Mouse (Mus musculus) right cerebral cortex, postnatal 25 days (tissue): ENCODE results near the gene Tmem198.

Experiments
- DNase-seq: peaks from one replicate; pipeline ENCODE4 v3.0.0; 2022

Gene Tmem198

DNA sequence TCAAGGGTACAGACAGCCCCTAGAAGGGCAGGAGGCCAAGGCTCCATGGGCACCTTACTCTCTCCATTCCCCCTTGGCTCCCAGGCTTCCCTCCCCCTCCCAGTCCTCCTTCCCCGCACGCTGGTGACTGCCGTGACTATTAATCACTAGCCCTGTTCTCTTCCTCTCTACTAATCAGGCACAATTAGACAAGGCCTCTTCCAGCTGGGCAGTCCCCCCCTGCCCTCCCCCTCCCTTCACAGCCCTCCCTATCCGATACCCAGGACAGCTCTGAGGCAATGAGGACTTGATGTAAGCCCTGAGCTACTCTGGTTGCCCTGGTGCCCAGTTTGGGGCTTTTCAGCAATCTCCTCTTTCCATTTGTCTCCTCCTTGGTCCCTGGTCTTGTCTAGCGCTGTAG, 23.4 kb upstream of the Tmem198 start:
- no peak for DNase-seq

DNA sequence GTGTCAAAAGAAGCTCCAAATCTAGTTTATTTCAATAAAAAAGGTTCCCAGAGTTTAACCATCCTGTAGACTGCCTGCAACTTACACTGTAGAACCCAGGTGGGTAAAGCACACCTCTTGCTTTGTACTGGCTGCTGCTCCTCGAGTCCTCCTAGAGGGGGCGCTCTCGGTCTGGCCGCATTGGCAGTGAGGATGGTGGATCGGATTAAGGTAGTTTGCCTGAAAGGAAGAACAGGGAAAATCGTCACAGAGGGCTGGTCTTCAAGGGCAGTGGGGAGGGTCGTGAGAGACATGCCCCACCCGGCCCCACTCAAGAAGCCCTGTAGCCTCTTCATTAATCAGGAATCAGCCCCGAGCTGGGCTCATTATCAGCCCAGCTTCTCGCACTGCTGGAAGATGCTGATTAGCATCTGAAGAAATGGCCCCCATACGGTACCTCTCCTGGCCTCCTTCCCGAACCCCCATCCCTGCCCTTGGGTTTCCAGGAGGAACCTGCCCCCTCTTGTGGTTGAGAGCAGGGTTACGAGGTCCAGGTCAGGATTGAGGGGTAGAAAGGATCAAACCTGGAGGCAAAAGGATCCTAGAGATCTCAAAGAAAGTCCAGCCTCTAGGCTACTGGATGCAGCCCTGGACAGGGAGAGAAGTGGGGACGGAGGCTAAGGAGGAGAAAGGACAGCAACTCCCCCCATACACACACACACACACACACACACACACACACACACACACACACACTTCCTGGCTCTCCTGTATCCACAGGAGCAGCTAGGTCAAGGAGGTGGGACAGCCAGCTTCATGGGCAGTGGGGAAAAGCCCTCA, 22.4 kb upstream of the Tmem198 start:
- DNase-seq: no peak

DNA sequence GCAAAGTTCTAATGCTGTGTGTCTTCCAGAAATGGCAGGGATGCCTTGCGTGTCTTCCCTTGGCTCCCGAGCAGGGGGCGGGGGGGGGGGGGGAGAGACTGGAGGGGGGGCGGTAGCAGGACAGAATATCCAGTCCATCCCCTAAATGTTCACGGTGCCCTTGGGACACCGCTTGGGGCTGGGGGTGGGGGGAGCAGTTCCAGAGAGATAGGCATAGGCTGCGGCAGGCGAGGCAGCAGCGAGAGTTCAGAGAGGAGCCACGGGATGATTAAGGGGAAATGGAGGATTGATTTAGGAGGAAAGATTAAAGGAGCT, 21.7 kb upstream of the Tmem198 start:
- DNase-seq: no peak

DNA sequence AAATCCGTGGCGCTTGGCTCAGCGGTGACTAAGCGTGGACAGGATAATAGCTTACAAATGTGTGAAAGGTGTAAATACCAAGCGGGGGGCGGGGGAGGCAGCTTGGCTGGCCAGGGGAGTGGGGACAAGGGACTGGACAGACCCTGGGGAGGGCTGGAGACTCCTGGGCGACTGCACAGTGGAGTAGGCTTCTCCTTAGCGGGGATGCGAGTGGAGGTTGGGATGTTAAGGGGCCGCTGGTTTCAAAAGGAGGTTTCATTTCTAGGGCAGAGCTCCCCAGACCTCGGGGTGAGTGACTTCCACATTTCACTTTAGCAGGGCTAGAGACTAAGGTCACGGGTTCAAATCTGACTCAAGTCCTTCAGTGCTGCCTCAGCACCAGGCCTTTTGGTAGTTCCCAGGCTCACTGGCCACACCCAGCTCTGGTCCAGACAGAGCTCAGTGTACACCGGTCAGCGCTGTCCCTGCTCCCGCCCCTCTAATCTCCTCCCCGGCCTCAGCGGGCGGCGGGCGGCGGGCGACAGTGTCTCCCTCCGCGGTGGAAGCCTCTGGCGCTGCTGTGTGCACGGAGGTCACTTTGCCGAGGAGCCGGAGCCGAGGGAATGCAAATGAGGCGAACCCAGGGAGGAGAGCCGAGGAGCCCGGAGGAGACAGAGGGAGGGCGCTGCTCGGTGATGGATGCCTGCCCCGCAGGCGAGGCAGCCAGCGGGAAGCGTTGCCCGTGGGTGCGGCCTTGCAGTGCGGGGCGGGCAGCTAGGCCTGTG, 21.1 kb upstream of the Tmem198 start:
- DNase-seq: peak; percentile 72

DNA sequence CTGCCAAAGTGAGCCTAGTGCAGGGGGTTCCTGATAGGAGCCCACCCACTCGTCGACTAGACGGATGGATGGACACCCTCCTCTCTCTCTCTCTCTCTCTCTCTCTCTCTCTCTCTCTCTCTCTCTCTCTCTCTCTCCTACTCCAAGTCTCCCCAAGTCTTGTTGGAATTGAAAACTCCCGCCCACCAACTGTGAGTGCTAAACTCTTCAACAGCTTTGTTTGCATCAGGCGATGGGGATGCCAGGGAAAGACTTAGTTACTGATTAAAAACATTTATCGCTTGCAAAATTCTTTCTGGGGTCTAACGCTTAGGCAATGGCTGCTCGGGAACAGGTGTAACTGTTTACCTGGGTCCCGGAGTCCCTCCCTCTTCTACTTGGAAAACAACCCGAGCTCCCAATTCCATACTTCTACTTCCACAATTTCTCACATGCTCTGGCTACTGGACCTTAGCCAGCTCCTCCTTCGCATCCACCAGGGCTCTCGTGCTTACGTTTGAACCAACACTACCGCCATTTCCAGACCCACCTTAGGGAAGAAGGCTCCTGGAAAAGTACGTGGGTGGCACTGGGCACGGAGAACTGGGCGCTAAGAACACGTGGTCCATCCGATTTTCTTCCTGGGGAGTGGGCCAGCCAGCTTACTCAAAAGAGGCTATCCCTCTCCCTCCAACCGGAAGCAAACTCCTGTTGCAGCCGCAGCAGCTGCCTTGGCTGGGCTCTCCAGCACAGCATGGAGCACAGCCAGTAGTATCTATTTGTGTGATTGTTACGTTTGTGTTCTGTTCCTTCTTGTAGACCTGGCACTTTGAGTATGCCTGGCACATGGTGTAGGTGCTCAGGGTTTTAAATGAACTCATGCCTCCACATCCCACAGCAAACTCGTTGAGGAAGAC, 20.3 kb upstream of the Tmem198 start:
- peak; percentile 82 for DNase-seq

GRCm38 (mm10) chr1:75460297-75460696, 19.0 kb upstream of the Tmem198 start:
- no peak for DNase-seq

DNA sequence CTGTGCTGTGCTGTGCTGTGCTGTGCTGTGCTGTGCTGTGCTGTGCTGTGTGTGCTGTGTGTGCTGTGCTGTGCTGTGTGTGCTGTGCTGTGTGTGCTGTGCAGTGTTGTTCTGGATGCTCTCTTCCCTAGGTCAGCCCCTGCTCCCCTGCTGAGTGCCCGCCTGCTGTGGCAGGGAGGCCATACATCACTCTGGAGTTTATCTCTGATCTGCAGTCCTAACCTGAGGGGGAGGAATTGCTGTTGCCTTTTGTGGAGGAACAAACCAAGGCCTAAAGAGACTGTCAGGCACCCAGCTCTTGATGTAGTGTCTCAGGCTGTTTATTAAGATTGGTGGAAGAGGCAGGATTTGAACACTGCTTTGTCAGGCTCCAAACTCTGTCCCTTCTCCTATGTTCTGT, 16.7 kb upstream of the Tmem198 start:
- no peak for DNase-seq

DNA sequence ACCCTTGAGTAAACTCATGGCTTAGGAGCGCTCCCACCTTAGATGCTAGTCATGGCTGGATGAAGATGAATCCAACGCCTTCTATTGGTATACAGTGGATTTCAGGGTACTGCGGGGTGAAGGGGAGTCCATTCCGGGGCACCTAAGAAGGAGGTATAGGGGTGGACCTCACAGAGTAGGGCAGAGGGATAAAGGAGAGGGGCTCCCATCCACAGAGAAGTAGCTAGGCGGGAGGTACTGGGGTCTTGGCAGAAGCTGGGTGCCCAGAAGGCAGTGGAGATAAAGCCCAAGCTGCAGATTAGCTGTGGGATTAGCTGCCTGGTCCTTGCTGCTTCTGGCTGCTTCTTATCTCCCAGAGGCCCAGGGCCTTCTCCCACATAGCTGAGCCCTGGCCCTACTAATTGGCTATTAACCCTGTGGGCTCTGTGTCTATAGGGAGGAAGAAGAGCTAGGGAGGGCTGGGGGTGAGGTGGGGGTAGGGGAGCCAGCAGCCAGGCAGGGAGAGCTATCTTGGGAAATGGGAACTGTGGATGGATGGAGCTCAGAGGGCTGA, 15.6 kb upstream of the Tmem198 start:
- DNase-seq: no peak

GRCm38 (mm10) chr1:75467215-75467927, 12.0 kb upstream of the Tmem198 start:
- DNase-seq: peak; percentile 81

GRCm38 (mm10) chr1:75469287-75469825, 10.0 kb upstream of the Tmem198 start:
- DNase-seq: no peak

DNA sequence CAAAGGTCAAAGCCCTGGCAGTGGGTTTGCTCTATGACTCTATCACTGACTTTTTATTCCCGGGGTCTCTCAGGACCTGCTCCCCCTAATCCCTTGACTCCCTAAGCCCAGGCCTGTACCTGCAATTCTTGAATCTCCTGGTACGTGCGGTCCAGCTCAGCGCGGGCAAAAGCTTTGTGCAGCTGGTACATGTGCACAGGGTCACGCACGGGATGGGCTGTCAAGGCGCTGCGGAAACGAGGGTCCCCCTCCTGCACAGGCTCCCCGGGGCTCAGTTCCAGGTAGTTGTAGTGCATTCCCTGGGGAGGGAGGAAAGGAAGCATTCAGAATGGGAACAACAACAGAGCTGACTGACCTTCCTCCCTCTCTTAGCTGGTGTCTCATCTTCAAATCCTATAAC, 2.9 kb upstream of the Tmem198 start:
- no peak for DNase-seq

GRCm38 (mm10) chr1:75477264-75477965, 1.9 kb upstream of the Tmem198 start:
- peak; percentile 85 for DNase-seq

GRCm38 (mm10) chr1:75477966-75478290, 1.4 kb upstream of the Tmem198 start:
- no peak for DNase-seq

GRCm38 (mm10) chr1:75478497-75478896, 835 bp upstream of the Tmem198 start:
- DNase-seq: no peak

DNA sequence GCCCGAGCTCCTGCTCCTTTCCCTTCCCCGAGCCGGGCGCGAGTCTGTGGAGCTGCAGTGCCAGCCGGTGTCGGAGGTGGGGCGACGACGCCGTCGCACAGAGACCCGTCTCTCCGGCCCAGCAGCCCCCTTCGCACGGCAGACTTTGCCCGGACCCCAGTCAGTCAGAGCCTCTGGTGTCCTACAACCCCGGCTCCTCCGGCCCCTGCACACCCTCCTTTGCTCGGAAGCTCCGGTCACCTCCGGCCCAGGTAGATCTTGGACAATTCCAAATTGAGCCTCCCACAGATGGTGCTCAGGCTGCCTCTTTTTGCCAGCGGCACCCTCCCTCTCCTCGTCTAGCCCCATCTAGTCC, 280 bp downstream of the Tmem198 start:
- no peak for DNase-seq

GRCm38 (mm10) chr1:75480036-75480435, 704 bp downstream of the Tmem198 start:
- DNase-seq: no peak

DNA sequence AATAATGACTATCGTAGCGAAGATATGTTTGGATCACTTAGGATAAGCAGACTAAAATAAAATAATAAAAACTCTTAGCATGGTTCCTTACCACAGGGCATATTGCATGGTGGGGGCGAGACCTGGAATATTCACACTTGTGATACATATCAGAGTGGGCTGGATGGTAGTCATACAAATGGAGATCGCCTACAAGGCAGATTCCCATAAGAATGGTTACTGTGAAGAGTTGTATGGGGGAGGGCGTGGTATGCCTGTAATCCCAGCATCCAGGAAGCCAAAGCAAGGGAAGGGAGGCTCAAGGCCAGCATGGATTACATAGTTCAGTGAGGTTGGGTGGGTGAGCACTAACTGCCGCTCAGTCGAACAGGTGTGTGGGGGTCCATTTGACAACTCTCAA, 1.4 kb downstream of the Tmem198 start:
- DNase-seq: no peak

- DNase-seq: no peak
These were observed 7.2 kb downstream of the Tmem198 start for GRCm38 (mm10) chr1:75486561-75486960.

GRCm38 (mm10) chr1:75487040-75487404, 7.7 kb downstream of the Tmem198 start:
- DNase-seq: no peak

- DNase-seq: peak; percentile 68
These were observed 8.3 kb downstream of the Tmem198 start for GRCm38 (mm10) chr1:75487405-75488161.
